20 mouse cellular contexts compared by ENCODE assay signal in the genomic region with DNA sequence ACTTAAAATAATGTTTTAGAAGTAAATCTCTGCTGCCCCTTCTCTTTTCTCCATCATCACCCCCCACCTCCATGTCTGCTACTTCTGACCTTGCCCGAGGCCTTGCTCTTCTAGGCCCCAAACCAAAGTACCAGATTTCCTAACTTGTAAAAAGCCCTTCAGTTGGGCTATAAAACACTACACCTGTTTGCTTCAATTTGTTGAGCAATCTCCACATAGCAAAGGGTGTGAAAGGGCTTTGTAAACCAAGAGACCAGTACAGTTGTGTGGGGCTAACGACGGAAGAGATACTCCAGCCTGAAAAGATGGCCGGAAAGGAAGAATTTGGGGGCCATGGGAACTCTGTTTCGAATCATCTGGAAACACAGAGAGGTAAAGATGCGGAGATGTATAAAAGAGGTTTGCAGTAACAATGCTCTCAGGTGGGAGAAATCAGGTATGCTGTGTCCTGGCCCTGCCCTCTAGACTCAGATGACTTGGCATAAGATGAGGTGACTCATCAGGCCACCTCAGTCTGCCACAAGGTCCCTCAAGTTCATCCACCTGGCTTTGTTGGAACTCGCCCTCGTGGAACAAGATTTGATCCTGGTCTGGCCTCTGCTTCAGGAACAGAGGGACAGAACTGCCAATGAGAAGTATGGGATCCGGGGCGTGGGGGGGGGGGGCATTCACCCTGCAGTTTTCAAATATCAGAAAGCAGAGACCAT. TPM values are rescaled to one million over a fixed set of nuclear protein-coding genes. Genes with fewer than 3 reads are reported as not detected.
A peak's percentile ranks its signal among the peaks of the same experiment; 100 is the strongest.
DNase-seq lines count a peak whose midpoint lies in the region; ATAC-seq and TF ChIP-seq lines count a peak whose summit lies in the region.
"Had no signal": no experiment of that assay in that cellular context is flagged by ENCODE, and none has a peak within 500 bp of the region (broad histone marks: within the 10 kb centered on the region; RNA-seq: fewer than 3 reads in every experiment).

No protein-coding gene starts in this region.

- TF ChIP-seq EP300 in lung, postnatal 0 days (IDR thresholded peaks at IDR 0.05): peak; percentile 27; the same call in 1 of the 2 replicates

- no peak for TF ChIP-seq CTCF in lung, postnatal 0 days (IDR thresholded peaks at IDR 0.05)
- TF ChIP-seq CTCF in small intestine, adult 2 months (IDR thresholded peaks at IDR 0.05; ENCODE audit: extremely low read depth, insufficient read length, insufficient replicate concordance, low read depth, low read length): no peak

- ATAC-seq in lung, postnatal 0 days: peak; percentile 84
- peak; percentile 77 for ATAC-seq in intestine, embryonic 15.5 days
- ATAC-seq: forebrain, embryonic 14.5 days; midbrain, embryonic 13.5 days had no signal

- H3K27ac ChIP-seq in lung, postnatal 0 days (ENCODE audit: low read length): no peak overlapping the region
- no peak overlapping the region; the same call in 1 of the 2 replicates for H3K27ac ChIP-seq in intestine, embryonic 15.5 days
- peak overlapping the region; percentile 57 for H3K27ac ChIP-seq in small intestine, adult 2 months (ENCODE audit: insufficient read depth, low read depth, low read length)
- H3K27ac ChIP-seq: gastrocnemius, adult 2 months; heart, embryonic 15.5 days; hindbrain, embryonic 15.5 days; limb, embryonic 15.5 days; midbrain, embryonic 13.5 days had no signal

- intact Hi-C loops in heart, postnatal 10 days (cut with DNase I): no loop called here

- H3K36me3 ChIP-seq in lung, postnatal 0 days (ENCODE audit: insufficient read depth, low read length): no peaks in the 10 kb centered on the region
- no peaks in the 10 kb centered on the region for H3K36me3 ChIP-seq in intestine, embryonic 15.5 days
- peaks cover 3% of the 10 kb centered on the region for H3K36me3 ChIP-seq in small intestine, adult 2 months (ENCODE audit: control insufficient read depth, insufficient read depth, low read length)
- H3K36me3 ChIP-seq: heart, embryonic 15.5 days; hindbrain, embryonic 15.5 days; limb, embryonic 15.5 days; midbrain, embryonic 13.5 days had no signal

- no peaks in the 10 kb centered on the region for H3K4me1 ChIP-seq in lung, postnatal 0 days (ENCODE audit: insufficient read depth, low read depth, low read length)
- H3K4me1 ChIP-seq in intestine, embryonic 15.5 days (replicated peaks): no peaks in the 10 kb centered on the region
- H3K4me1 ChIP-seq in small intestine, adult 2 months (ENCODE audit: control insufficient read depth, insufficient read depth, insufficient read length, low read length): peaks cover 27% of the 10 kb centered on the region
- H3K4me1 ChIP-seq: hindbrain, embryonic 15.5 days; midbrain, embryonic 13.5 days had no signal

- H3K27me3 ChIP-seq in lung, postnatal 0 days (replicated peaks; ENCODE audit: insufficient read depth, low read length): no peaks in the 10 kb centered on the region
- H3K27me3 ChIP-seq in intestine, embryonic 15.5 days (replicated peaks): no peaks in the 10 kb centered on the region
- no peaks in the 10 kb centered on the region for H3K27me3 ChIP-seq in small intestine, adult 2 months (ENCODE audit: control insufficient read depth, insufficient read depth, low read length)
- H3K27me3 ChIP-seq: heart, embryonic 15.5 days; hindbrain, embryonic 15.5 days; limb, embryonic 15.5 days; midbrain, embryonic 13.5 days had no signal

- DNase-seq in lung, postnatal 0 days (ENCODE audit: low spot score): peak; percentile 69
- DNase-seq in lung, postnatal 10 days: no peak
- DNase-seq in fat pad, adult 2 months (ENCODE audit: extremely low read depth, low read depth, low spot score): peak; percentile 61
- no peak for DNase-seq in heart, postnatal 10 days
- no peak for DNase-seq in ovary, adult 18-20 months (ENCODE audit: low spot score)
- DNase-seq: adrenal gland, postnatal 14 days; cerebellum, adult 2 months; cerebellum, postnatal 36 days; gastrocnemius, adult 2 months; left cerebral cortex, postnatal 4 days; lung, embryonic 14.5 days; thymus, adult 18-20 months; thymus, postnatal 4 days had no signal

- no peak overlapping the region for H3K4me2 ChIP-seq in lung, postnatal 0 days (replicated peaks; ENCODE audit: low read depth, low read length)
- no peak overlapping the region for H3K4me2 ChIP-seq in intestine, embryonic 15.5 days (replicated peaks)
- H3K4me2 ChIP-seq: heart, embryonic 15.5 days; hindbrain, embryonic 15.5 days; limb, embryonic 15.5 days; lung, embryonic 14.5 days; midbrain, embryonic 13.5 days had no signal

- 67% methylated on average over 10 of the region's 10 CpGs for WGBS in lung, postnatal 0 days
- WGBS in intestine, embryonic 15.5 days: 71% methylated on average over 10 of the region's 10 CpGs
- 39% methylated on average over 10 of the region's 10 CpGs for WGBS in small intestine, adult 2 months

- no peak overlapping the region for H3K9ac ChIP-seq in lung, postnatal 0 days (replicated peaks; ENCODE audit: low read depth)
- no peak overlapping the region for H3K9ac ChIP-seq in intestine, embryonic 15.5 days
- H3K9ac ChIP-seq: heart, embryonic 15.5 days; hindbrain, embryonic 15.5 days; limb, embryonic 15.5 days; lung, embryonic 14.5 days; midbrain, embryonic 13.5 days had no signal

- H3K4me3 ChIP-seq in lung, postnatal 0 days (ENCODE audit: low read depth, low read length): no peak overlapping the region
- H3K4me3 ChIP-seq in intestine, embryonic 15.5 days (replicated peaks): no peak overlapping the region
- H3K4me3 ChIP-seq in small intestine, adult 2 months (ENCODE audit: low read depth, low read length): no peak overlapping the region
- H3K4me3 ChIP-seq: gastrocnemius, adult 2 months; heart, embryonic 15.5 days; hindbrain, embryonic 15.5 days; limb, embryonic 15.5 days; midbrain, embryonic 13.5 days had no signal

- no peaks in the 10 kb centered on the region for H3K9me3 ChIP-seq in lung, postnatal 0 days (ENCODE audit: low read length)
- H3K9me3 ChIP-seq in intestine, embryonic 15.5 days: no peaks in the 10 kb centered on the region
- H3K9me3 ChIP-seq: heart, embryonic 15.5 days; hindbrain, embryonic 15.5 days; limb, embryonic 15.5 days; midbrain, embryonic 13.5 days had no signal

- no peak for TF ChIP-seq POLR2A in small intestine, adult 2 months (IDR thresholded peaks at IDR 0.05; ENCODE audit: low read depth, low read length)

RNA-seq across cellular contexts. Expression of a gene that starts 3.2 kb away (rescaled TPM):
- polyA plus RNA-seq in lung, postnatal 0 days (2015; fragmentation: Nextera tagmentation; extraction: Ambion mirVana): 18.6 and 18.9 TPM in 2 replicates
- 15.8 and 16.8 TPM in 2 replicates for polyA plus RNA-seq in intestine, embryonic 15.5 days (2015; fragmentation: Nextera tagmentation; extraction: Ambion mirVana)
- 5.7 and 8.3 TPM in 2 replicates for polyA plus RNA-seq in small intestine, adult 2 months (2012; rRNA removed)
- 1 to 10 TPM; 2.5 to 2.8 TPM for total RNA-seq in heart, postnatal 10 days (2021)

RNA-seq across cellular contexts. Expression of a gene that starts 46.5 kb away (rescaled TPM):
- polyA plus RNA-seq in lung, postnatal 0 days (2015; fragmentation: Nextera tagmentation; extraction: Ambion mirVana): 4.5 and 5.2 TPM in 2 replicates
- 9.5 TPM in 2 replicates for polyA plus RNA-seq in intestine, embryonic 15.5 days (2015; fragmentation: Nextera tagmentation; extraction: Ambion mirVana)
- polyA plus RNA-seq in small intestine, adult 2 months (2012; rRNA removed): 13.9 and 48.0 TPM in 2 replicates
- total RNA-seq in heart, postnatal 10 days (2021): 1 to 10 TPM; 1.1 to 1.4 TPM

Comparison
In these comparisons a context has a peak if more than half of its experiments do, and no peak if none do; other contexts are left out.
1. DNase-seq: peak in lung, postnatal 0 days (single experiment) and fat pad, adult 2 months (single experiment); none in lung, postnatal 10 days (single experiment), heart, postnatal 10 days (0 of 2) and ovary, adult 18-20 months (single experiment).